Mouse (Mus musculus): Measurements from ENCODE around the gene Bcl2l11. TPM values are rescaled to one million over a fixed set of nuclear protein-coding genes. Genes with fewer than 3 reads are reported as not detected.
A peak's percentile ranks its signal among the peaks of the same experiment; 100 is the strongest.
"Not testable (repeated sequence)": the region's sequence is repeated elsewhere in the genome, so short reads cannot be mapped to it uniquely, and the experiment has no call there.

Gene Bcl2l11
- total RNA-seq (2021) = 10 to 100 TPM; 26.0 to 38.4 TPM

DNA sequence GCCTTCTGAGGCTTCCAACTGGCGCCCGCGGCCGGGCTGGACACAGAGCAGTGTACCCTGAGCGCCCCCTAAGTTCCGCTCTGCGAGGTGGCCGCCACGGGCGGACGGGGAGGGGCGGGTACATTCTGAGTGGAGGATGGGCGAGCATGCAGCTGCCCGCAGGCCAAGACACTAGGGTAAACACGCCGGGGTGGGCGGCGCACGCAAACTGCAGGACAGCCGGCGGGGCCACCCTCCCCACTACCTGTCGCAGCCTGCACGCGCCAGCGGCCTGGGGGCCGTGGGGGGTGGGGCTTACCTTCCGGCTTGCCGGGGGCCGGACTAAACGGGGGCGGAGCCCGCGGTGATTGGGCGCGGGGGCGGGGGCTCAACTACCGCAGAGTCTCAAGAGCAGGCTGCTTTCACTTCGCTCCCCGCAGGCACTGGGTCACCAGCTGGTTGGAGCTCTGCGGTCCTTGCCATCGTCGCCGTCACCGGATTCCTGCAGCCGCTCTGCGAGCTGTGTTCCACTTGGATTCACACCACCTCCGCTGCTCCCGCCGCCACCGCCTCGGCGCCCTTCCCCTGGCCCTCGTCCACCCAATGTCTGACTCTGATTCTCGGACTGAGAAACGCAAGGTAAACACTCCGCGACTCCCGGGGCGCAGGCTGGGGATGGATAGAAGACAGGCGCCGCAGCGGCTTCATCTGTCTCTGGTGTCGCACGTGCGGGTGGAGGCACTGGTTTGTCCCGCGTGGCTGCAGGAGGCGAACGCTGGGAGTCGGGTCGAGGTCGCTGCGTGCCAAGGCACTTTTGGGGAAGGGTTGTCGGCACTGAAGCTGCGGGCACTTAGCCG, at the start of gene Bcl2l11:
Gene Bcl2l11 (plus strand): TSS at position 404 of the 836 bp plus-strand sequence.
- peak; percentile 97 to 98 for DNase-seq
- intact Hi-C loops (cut with DNase I) = loop anchor here (2.0 to 5.0 kb wide), 4 partner anchors 51 to 187 kb away; no protein-coding TSS in a partner anchor

GRCm38 (mm10) chr2:128076936-128077335, 48.9 kb upstream of the Bcl2l11 start:
- intact Hi-C loops (cut with DNase I) = loop anchor here (5.0 kb wide), 2 partner anchors 320 to 495 kb away; no protein-coding TSS in a partner anchor
- DNase-seq = no peak

DNA sequence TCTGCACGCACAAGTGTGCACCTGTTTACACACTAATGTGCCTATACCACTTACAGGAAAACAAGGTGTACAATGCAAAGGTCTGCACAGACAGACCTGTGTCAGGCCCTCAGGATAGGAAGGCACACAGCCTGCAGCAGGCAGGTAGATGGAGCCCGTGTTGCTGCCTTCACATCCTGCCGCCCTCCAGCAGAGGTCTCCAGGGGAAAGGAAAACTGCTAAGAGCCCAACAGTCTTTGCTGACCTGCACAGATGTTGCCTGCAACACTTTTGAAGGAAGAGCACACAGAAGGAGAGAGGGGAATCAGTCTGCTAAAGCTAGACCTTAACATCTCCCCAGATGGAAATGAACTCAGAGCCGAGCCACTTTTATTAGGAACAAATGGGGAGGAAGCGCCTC, 47.0 kb upstream of the Bcl2l11 start:
- peak; percentile 59 to 64 for DNase-seq
- intact Hi-C loops (cut with DNase I) = loop anchor here (5.0 kb wide), 2 partner anchors 318 to 493 kb away; no protein-coding TSS in a partner anchor

- DNase-seq = no peak
- intact Hi-C loops (cut with DNase I) = loop anchor here (5.0 kb wide), 2 partner anchors 318 to 493 kb away; no protein-coding TSS in a partner anchor
Observed at GRCm38 (mm10) chr2:128079316-128079715, 46.5 kb upstream of the Bcl2l11 start.

GRCm38 (mm10) chr2:128083844-128084243, 42.0 kb upstream of the Bcl2l11 start:
- intact Hi-C loops (cut with DNase I) = loop anchor here (5.0 kb wide), 1 partner anchor 38 kb away; no protein-coding TSS in a partner anchor
- DNase-seq = no peak

DNA sequence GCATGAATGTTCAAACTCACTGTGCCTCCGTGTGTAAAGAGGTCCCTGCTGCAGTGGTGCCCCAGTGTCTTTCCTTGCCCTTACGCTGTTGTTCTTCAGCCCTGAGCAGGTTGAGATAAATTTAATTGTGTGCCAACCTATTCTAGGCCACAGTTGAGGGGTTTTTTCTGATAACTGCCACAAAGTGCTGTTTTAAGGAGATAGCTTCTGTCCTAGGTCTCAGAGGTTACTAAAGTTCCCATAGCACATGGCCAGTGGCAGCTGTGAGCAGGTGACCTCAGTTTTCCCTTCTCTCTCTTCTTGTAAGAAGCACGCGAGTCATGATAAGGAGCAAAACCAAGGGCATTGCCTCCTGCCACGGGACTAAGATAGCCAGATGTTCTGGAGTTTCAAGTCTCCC, 41.2 kb upstream of the Bcl2l11 start:
- no peak for DNase-seq
- intact Hi-C loops (cut with DNase I) = loop anchor here (5.0 kb wide), 1 partner anchor 38 kb away; no protein-coding TSS in a partner anchor

DNA sequence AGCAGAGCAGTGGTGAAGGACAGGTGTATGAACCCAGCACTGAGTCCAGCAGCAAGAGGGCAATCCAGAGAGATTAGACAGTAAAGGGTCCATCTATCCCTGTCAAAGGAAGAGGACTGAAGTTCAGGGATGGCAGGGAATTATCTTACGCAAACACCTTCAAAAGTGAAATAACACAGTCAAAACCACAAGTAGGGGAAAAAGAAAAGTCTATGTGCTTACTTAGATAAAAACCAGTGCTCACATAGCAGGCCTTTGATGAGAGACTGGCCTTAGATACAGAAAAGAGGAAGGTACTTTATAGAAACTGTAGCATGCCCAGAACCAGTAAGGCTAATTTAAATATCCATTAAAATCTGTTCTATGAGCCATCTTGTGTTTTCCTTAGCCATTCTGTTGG, 40.4 kb upstream of the Bcl2l11 start:
- intact Hi-C loops (cut with DNase I) = no loop called here
- no peak for DNase-seq

- DNase-seq = no peak
- intact Hi-C loops (cut with DNase I) = no loop called here
Observed at GRCm38 (mm10) chr2:128086301-128086886, 39.4 kb upstream of the Bcl2l11 start.

DNA sequence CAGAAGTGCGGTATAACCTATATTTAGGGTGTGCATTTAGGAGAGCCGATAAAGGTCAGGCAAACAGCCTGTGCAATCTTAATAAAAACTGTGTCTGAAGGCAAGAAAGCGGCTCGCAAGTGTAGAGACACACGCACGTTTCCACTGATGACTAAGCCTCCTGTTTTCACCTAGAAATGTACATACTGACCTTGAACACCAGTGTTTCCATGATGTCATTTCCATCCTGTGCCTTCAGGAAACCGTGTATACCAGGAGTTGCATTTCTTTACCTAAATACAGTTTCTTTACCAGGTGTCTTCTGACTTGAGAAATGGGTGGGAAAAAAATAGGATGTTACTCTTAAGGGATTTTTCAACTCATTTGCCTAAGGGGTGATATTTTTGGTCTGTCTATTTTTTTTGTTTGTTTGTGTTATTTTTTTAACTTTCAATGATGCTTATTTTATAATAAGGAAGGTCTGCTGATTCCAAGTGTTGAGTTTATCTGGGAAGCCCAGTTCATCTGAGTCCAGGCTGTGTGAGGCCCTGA, 38.8 kb upstream of the Bcl2l11 start:
- intact Hi-C loops (cut with DNase I) = no loop called here
- DNase-seq = no peak

GRCm38 (mm10) chr2:128087798-128088545, 37.9 kb upstream of the Bcl2l11 start:
- DNase-seq = no peak
- intact Hi-C loops (cut with DNase I) = no loop called here

DNA sequence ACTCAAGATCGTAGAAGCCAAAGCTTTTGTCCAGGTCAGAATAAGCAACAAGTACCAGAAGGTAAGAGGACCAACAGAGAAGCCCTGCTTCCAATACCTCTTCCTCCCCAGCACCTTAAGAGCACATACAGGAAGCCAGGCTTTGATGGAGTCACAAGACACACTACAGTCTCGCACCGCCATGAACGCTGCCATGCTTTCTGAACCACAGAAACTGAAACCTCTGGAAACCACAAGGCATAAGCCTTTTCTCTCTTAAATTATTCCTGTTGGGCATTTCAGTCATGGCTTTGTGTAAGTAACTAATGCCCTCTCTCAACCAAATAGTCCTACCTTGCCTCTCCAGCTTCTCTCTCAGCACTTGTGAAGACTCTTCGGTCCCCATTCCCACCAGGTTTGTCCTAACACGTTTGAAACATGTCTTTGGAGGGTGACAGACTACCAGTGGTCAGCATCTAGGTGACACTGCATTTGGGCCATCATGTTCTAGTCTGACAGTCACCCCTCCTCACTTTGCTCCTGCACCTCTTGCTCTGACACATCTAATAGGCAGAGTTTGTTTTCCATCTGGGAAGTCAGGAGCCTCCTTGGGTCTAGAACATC, 35.5 kb upstream of the Bcl2l11 start:
- intact Hi-C loops (cut with DNase I) = no loop called here
- no peak for DNase-seq

GRCm38 (mm10) chr2:128091431-128092369, 34.1 kb upstream of the Bcl2l11 start:
- intact Hi-C loops (cut with DNase I) = no loop called here

GRCm38 (mm10) chr2:128092451-128092850, 33.4 kb upstream of the Bcl2l11 start:
- DNase-seq = no peak
- intact Hi-C loops (cut with DNase I) = no loop called here

More at GRCm38 (mm10) chr2:128091431-128092369, 34.1 kb upstream of the Bcl2l11 start:
- no peak for DNase-seq

DNA sequence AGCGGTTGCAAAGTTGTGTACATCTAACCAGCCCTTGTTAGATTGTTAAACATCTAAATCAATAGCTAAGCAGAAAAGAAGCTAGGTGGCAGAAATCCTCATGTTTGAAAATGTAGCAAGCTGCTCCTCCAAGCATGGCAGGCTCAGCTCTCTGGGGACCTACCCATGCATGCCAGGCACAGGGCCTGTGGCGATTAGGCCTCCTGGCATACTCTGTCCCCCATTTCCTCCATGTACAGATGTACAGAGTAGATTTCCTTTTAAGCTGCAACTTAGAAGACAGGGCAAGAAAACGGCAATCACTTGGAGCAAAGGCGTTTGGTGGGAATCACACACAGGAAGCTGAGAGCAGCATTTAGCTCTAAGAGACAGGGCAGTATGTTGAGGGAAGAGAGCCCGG, 31.6 kb upstream of the Bcl2l11 start:
- intact Hi-C loops (cut with DNase I) = no loop called here

DNA sequence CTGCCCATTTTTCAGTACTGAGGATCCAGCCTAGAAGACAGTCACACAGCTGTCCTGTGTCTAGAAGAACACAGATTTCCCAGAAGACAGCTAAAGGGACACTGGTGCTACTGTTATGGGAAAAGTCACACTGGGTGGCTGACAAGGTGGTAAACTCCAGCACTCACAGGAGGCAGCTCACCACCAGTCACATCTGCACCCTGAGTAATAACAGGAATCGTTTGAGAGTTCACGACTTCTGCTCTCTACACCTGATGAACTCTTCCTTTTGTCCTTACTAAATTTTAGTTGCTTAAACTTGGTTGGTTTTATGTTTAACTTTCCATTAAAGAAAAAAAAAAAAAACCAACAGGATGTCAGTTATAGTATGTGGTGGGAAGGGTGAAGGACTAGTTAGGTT, 31.2 kb upstream of the Bcl2l11 start:
- intact Hi-C loops (cut with DNase I) = no loop called here
- no peak for DNase-seq

More for the DNA sequence above, 31.6 kb upstream of the Bcl2l11 start:
- no peak for DNase-seq

DNA sequence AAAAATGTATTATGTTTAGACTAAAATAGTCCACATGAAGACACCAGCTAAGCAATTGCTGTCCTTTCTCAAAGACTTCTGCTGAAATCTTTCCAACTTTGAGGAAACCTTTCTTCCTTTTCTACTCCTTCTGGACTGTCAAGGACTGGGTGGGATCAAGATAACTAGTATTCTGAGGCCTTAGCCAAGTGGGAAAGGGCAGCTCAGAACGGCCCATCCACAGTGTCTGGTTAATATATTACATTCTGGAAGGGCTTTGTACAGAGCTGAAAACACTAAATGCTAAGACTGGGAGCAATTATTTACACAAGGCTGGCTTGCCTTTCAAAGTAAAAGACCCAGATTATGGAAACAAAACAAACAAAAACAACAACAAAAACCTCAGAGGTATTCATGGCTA, 30.6 kb upstream of the Bcl2l11 start:
- no peak for DNase-seq
- intact Hi-C loops (cut with DNase I) = no loop called here

DNA sequence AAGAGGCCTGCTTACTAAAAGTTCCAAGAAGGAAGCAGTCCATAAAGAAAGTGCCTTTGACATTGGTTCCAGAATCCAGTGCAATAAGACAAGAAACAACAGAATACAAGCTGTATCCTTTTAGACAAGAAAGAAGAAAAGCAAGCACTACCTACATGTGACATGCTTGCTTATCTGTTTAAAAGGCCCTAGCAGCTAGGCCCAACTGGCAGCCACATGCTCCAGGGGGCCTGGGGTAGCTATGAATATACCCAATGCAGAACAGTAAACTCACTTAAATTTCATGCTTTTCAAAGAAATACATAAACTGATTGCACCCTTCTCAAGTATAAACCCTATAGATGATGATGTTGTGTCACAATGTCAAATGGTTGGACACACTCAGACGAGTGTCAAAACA, 29.8 kb upstream of the Bcl2l11 start:
- DNase-seq = no peak
- intact Hi-C loops (cut with DNase I) = no loop called here

DNA sequence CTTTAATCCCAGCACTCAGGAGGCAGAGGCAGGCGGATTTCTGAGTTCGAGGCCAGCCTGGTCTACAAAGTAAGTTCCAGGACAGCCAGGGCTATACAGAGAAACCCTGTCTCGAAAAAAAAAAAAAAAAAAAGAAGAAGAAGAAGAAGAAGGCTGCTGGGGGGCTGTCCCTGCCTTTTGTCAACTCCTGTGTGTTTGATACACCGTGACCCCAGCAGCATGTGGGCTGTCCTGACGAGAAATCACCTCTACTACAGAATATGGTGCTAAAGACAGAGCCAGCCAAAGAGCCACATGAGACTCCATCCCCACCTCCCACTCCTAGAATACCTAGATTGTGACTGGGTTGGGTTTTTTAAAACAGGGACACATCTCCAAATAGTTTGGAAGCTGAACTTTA, 27.7 kb upstream of the Bcl2l11 start:
- DNase-seq; intact Hi-C loops (cut with DNase I): not testable (repeated sequence)

DNA sequence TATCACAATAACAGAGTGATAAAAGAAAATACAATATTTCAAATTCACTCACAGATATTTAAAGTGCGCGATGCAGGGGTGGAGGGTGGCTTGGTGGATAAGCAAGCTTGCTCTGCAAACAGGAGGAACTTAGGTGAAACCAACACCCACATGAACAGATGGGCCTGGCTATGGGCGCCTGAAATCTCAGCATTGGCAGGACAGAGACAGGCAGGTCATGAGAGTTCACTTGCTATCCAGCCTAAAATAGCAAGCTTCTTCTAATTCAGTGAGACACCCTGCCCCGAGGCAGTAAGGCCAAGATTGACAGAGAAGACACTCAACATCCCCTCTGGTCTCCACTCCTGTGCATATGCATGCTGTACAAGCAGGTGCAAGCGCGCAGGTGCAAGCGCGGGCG, 23.8 kb upstream of the Bcl2l11 start:
- intact Hi-C loops (cut with DNase I) = no loop called here
- no peak for DNase-seq

Data from heart, postnatal 10 days (tissue).